Mouse (Mus musculus): ENCODE measurements around the gene Samm50. TPM values are rescaled to one million over a fixed set of nuclear protein-coding genes. Genes with fewer than 3 reads are reported as not detected.
"Not testable (repeated sequence)": the region's sequence is repeated elsewhere in the genome, so short reads cannot be mapped to it uniquely, and the experiment has no call there.

Samm50 gene
- polyA plus RNA-seq (2015; fragmentation: Nextera tagmentation; extraction: Ambion mirVana): 92.2 and 97.8 TPM in 2 replicates

GRCm38 (mm10) chr15:84192058-84192791, at the start of gene Samm50:
Samm50 (plus strand) TSS chr15:84192241.
- H3K4me2 ChIP-seq: peak within 1 kb of the TSS; percentile 68
- H3K9ac ChIP-seq: peak within 1 kb of the TSS; percentile 76
- H3K4me3 ChIP-seq: peak within 1 kb of the TSS; percentile 90
- no peaks in the 10 kb centered on the region for H3K9me3 ChIP-seq
- peaks cover 11% of the 10 kb centered on the region for H3K4me1 ChIP-seq
- WGBS: 5% methylated on average over 48 of the region's 48 CpGs
- H3K27me3 ChIP-seq: no peaks in the 10 kb centered on the region
- peak; percentile 97 for ATAC-seq (ENCODE audit: insufficient number of reproducible peaks, low FRiP score, low TSS enrichment, low read depth)
- H3K36me3 ChIP-seq: peaks cover 19% of the 10 kb centered on the region
- peak within 1 kb of the TSS; percentile 93 for H3K27ac ChIP-seq

GRCm38 (mm10) chr15:84156158-84156557, 35.9 kb upstream of the Samm50 start:
- Histone ChIP-seq H3K9ac (no peak overlapping the region), H3K27ac (no peak overlapping the region), H3K36me3 (no peaks in the 10 kb centered on the region), H3K9me3 (no peaks in the 10 kb centered on the region), H3K27me3 (no peaks in the 10 kb centered on the region), H3K4me1 (no peaks in the 10 kb centered on the region), H3K4me3 (no peak overlapping the region), H3K4me2 (no peak overlapping the region)
- no peak for ATAC-seq (ENCODE audit: insufficient number of reproducible peaks, low FRiP score, low TSS enrichment, low read depth)
- 86% methylated on average over 2 of the region's 2 CpGs for WGBS

DNA sequence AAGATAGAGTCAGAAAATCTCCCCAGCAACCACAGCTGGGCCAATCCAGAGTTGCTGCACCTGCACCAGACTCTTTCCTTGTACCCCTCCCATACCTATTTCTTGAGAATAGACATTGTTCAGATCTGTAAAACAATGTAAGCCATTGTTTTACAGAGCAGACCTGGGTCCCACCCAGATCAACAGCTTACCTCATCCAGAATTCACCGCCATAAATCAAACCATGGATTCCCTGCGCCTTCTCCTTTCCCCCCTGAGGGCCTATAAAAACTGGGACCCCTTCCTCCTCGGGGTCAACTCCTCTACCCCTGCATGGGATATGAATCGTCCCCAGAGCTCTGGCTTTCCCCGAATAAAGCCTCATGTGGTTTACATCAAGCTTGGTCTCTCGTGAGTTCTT, 34.5 kb upstream of the Samm50 start:
- H3K36me3 ChIP-seq; H3K9me3 ChIP-seq; H3K4me2 ChIP-seq; H3K4me3 ChIP-seq; H3K4me1 ChIP-seq; H3K27ac ChIP-seq; H3K27me3 ChIP-seq; H3K9ac ChIP-seq; ATAC-seq (ENCODE audit: insufficient number of reproducible peaks, low FRiP score, low TSS enrichment, low read depth): not testable (repeated sequence)
- 62% methylated on average over 6 of the region's 6 CpGs for WGBS

GRCm38 (mm10) chr15:84161871-84162270, 30.2 kb upstream of the Samm50 start:
- ATAC-seq (ENCODE audit: insufficient number of reproducible peaks, low FRiP score, low TSS enrichment, low read depth): no peak
- Histone ChIP-seq H3K9ac (no peak overlapping the region), H3K9me3 (no peaks in the 10 kb centered on the region), H3K4me1 (no peaks in the 10 kb centered on the region), H3K36me3 (no peaks in the 10 kb centered on the region), H3K27ac (no peak overlapping the region), H3K4me2 (no peak overlapping the region), H3K4me3 (no peak overlapping the region), H3K27me3 (no peaks in the 10 kb centered on the region)
- 75% methylated on average over 6 of the region's 6 CpGs for WGBS

- H3K27me3 ChIP-seq: peaks cover 21% of the 10 kb centered on the region
- H3K36me3 ChIP-seq: no peaks in the 10 kb centered on the region
- H3K27ac ChIP-seq: no peak overlapping the region
- no peak overlapping the region for H3K4me2 ChIP-seq
- 65% methylated on average over 6 of the region's 6 CpGs for WGBS
- H3K9ac ChIP-seq: no peak overlapping the region
- peaks cover 18% of the 10 kb centered on the region for H3K4me1 ChIP-seq
- ATAC-seq (ENCODE audit: insufficient number of reproducible peaks, low FRiP score, low TSS enrichment, low read depth): no peak
- H3K4me3 ChIP-seq: no peak overlapping the region
- H3K9me3 ChIP-seq: no peaks in the 10 kb centered on the region
Observed at GRCm38 (mm10) chr15:84166818-84167217, 25.2 kb upstream of the Samm50 start.

DNA sequence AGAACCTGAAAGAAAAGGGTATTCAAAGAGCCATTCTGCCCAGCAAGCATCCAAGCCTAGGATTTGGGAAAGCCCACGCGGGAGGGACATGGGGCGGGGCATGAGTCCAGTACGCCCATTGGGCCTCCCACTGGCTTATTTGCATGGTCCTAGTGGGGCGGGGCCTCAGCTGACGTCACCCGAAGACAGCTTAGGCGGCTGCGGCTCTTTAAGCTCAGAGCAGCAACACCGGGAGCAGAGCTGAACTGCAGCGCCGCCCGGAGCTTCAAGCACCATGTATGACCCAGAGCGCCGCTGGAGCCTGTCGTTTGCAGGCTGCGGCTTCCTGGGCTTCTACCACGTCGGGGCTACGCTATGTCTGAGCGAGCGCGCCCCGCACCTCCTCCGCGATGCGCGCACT, 24.4 kb upstream of the Samm50 start, which contains the start of gene Pnpla3:
Pnpla3 (plus strand) TSS at position 238 of the 400 bp plus-strand sequence.
- WGBS: 0% methylated on average over 28 of the region's 28 CpGs
- Histone ChIP-seq H3K4me2 (peak within 1 kb of the TSS; percentile 96), H3K27ac (no peak within 1 kb of the TSS)

GRCm38 (mm10) chr15:84168170-84169161, 23.6 kb upstream of the Samm50 start:
- no peaks in the 10 kb centered on the region for H3K9me3 ChIP-seq
- no peaks in the 10 kb centered on the region for H3K36me3 ChIP-seq
- no peak overlapping the region for H3K27ac ChIP-seq
- peak overlapping the region; percentile 51 for H3K4me3 ChIP-seq
- 2% methylated on average over 28 of the region's 28 CpGs for WGBS
- no peak for ATAC-seq (ENCODE audit: insufficient number of reproducible peaks, low FRiP score, low TSS enrichment, low read depth)
- H3K4me1 ChIP-seq: peaks cover 18% of the 10 kb centered on the region
- peak overlapping the region; percentile 96 for H3K4me2 ChIP-seq
- peaks cover 21% of the 10 kb centered on the region for H3K27me3 ChIP-seq
- peak overlapping the region; percentile 26; the same call in 1 of the 2 replicates for H3K9ac ChIP-seq

More for the DNA sequence above, 24.4 kb upstream of the Samm50 start, which contains the start of gene Pnpla3:
- Histone ChIP-seq H3K4me3 (peak within 1 kb of the TSS; percentile 51), H3K36me3 (no peaks in the 10 kb centered on the region), H3K9ac (peak within 1 kb of the TSS; percentile 26; the same call in 1 of the 2 replicates), H3K27me3 (peaks cover 21% of the 10 kb centered on the region), H3K4me1 (peaks cover 18% of the 10 kb centered on the region), H3K9me3 (no peaks in the 10 kb centered on the region)
- ATAC-seq (ENCODE audit: insufficient number of reproducible peaks, low FRiP score, low TSS enrichment, low read depth): peak; percentile 95

- no peak for ATAC-seq (ENCODE audit: insufficient number of reproducible peaks, low FRiP score, low TSS enrichment, low read depth)
- H3K27ac ChIP-seq: no peak overlapping the region
- peaks cover 21% of the 10 kb centered on the region for H3K27me3 ChIP-seq
- peaks cover 18% of the 10 kb centered on the region for H3K4me1 ChIP-seq
- 50% methylated on average over 1 of the region's 1 CpGs for WGBS
- no peak overlapping the region for H3K4me3 ChIP-seq
- H3K36me3 ChIP-seq: no peaks in the 10 kb centered on the region
- H3K4me2 ChIP-seq: no peak overlapping the region
- no peaks in the 10 kb centered on the region for H3K9me3 ChIP-seq
- H3K9ac ChIP-seq: no peak overlapping the region
Observed at GRCm38 (mm10) chr15:84169511-84169910, 22.5 kb upstream of the Samm50 start.

- Histone ChIP-seq H3K9me3 (no peaks in the 10 kb centered on the region), H3K4me1 (peaks cover 18% of the 10 kb centered on the region), H3K27me3 (peaks cover 21% of the 10 kb centered on the region), H3K9ac (no peak overlapping the region), H3K4me2 (no peak overlapping the region), H3K4me3 (no peak overlapping the region), H3K27ac (no peak overlapping the region), H3K36me3 (no peaks in the 10 kb centered on the region)
- ATAC-seq (ENCODE audit: insufficient number of reproducible peaks, low FRiP score, low TSS enrichment, low read depth): no peak
- 75% methylated on average over 7 of the region's 7 CpGs for WGBS
Observed at GRCm38 (mm10) chr15:84171166-84171565, 20.9 kb upstream of the Samm50 start.

GRCm38 (mm10) chr15:84178733-84179132, 13.3 kb upstream of the Samm50 start:
- Histone ChIP-seq H3K9ac (no peak overlapping the region), H3K27me3 (no peaks in the 10 kb centered on the region), H3K36me3 (no peaks in the 10 kb centered on the region), H3K4me1 (peaks cover 14% of the 10 kb centered on the region), H3K27ac (no peak overlapping the region), H3K9me3 (no peaks in the 10 kb centered on the region), H3K4me2 (no peak overlapping the region), H3K4me3 (no peak overlapping the region)
- no peak for ATAC-seq (ENCODE audit: insufficient number of reproducible peaks, low FRiP score, low TSS enrichment, low read depth)
- 90% methylated on average over 9 of the region's 9 CpGs for WGBS

- no peaks in the 10 kb centered on the region for H3K9me3 ChIP-seq
- ATAC-seq (ENCODE audit: insufficient number of reproducible peaks, low FRiP score, low TSS enrichment, low read depth): no peak
- H3K27ac ChIP-seq: no peak overlapping the region
- H3K27me3 ChIP-seq: no peaks in the 10 kb centered on the region
- no peak overlapping the region for H3K9ac ChIP-seq
- peaks cover 24% of the 10 kb centered on the region for H3K4me1 ChIP-seq
- 38% methylated on average over 6 of the region's 6 CpGs for WGBS
- no peak overlapping the region for H3K4me2 ChIP-seq
- H3K4me3 ChIP-seq: no peak overlapping the region
- H3K36me3 ChIP-seq: no peaks in the 10 kb centered on the region
Observed at GRCm38 (mm10) chr15:84182000-84182399, 10.0 kb upstream of the Samm50 start.

All from limb, embryonic 15.5 days (tissue).